Mouse (Mus musculus): ENCODE data around the gene Npas3. TPM values are rescaled to one million over a fixed set of nuclear protein-coding genes. Genes with fewer than 3 reads are reported as not detected.

Gene Npas3
- polyA plus RNA-seq, 1 experiment from 2014 or later, result 26.2 TPM

GRCm38 (mm10) chr12:53333251-53333650 is 84.8 kb downstream of the Npas3 start:
- Histone ChIP-seq H3K9ac (no peak overlapping the region), H3K27ac (no peak overlapping the region), H3K9me3 (replicated peaks) (no peaks in the 10 kb centered on the region), H3K4me1 (peaks cover 31% of the 10 kb centered on the region), H3K4me2 (replicated peaks) (no peak overlapping the region), H3K4me3 (no peak overlapping the region), H3K27me3 (no peaks in the 10 kb centered on the region), H3K36me3 (no peaks in the 10 kb centered on the region)
- ATAC-seq (ENCODE audit: low FRiP score), result no peak
- 86% methylated on average over 2 of the region's 2 CpGs for WGBS

GRCm38 (mm10) chr12:53338349-53338948 is 90.0 kb downstream of the Npas3 start:
- WGBS, result 16% methylated on average over 14 of the region's 14 CpGs
- peaks cover 13% of the 10 kb centered on the region for H3K4me1 ChIP-seq
- no peak overlapping the region; the same call in 1 of the 2 replicates for H3K27ac ChIP-seq
- no peaks in the 10 kb centered on the region for H3K27me3 ChIP-seq
- H3K9me3 ChIP-seq (replicated peaks), result no peaks in the 10 kb centered on the region
- H3K9ac ChIP-seq, result no peak overlapping the region
- no peak for ATAC-seq (ENCODE audit: low FRiP score)
- no peaks in the 10 kb centered on the region for H3K36me3 ChIP-seq
- no peak overlapping the region for H3K4me2 ChIP-seq (replicated peaks)
- H3K4me3 ChIP-seq, result no peak overlapping the region

GRCm38 (mm10) chr12:53342741-53343140 is 94.3 kb downstream of the Npas3 start:
- Histone ChIP-seq H3K4me2 (replicated peaks) (no peak overlapping the region), H3K27me3 (no peaks in the 10 kb centered on the region), H3K27ac (no peak overlapping the region), H3K4me1 (peaks cover 8% of the 10 kb centered on the region), H3K9me3 (replicated peaks) (no peaks in the 10 kb centered on the region), H3K9ac (no peak overlapping the region), H3K4me3 (no peak overlapping the region), H3K36me3 (0 out of 2 replicates have a peak, but pooled peaks cover 2% of the 10 kb centered on the region)
- 66% methylated on average over 9 of the region's 9 CpGs for WGBS
- ATAC-seq (ENCODE audit: low FRiP score), result no peak

- 60% methylated on average over 7 of the region's 7 CpGs for WGBS
- no peak overlapping the region for H3K4me2 ChIP-seq (replicated peaks)
- H3K27me3 ChIP-seq, result no peaks in the 10 kb centered on the region
- no peaks in the 10 kb centered on the region for H3K36me3 ChIP-seq
- 0 out of 2 replicates have a peak, but pooled peaks have one; percentile 60 for ATAC-seq (ENCODE audit: low FRiP score)
- H3K4me1 ChIP-seq, result peaks cover 15% of the 10 kb centered on the region; the same call in 1 of the 2 replicates
- peak overlapping the region; percentile 64; the same call in 1 of the 2 replicates for H3K27ac ChIP-seq
- no peak overlapping the region for H3K4me3 ChIP-seq
- no peaks in the 10 kb centered on the region for H3K9me3 ChIP-seq (replicated peaks)
- no peak overlapping the region for H3K9ac ChIP-seq
These were observed 103.4 kb downstream of the Npas3 start for GRCm38 (mm10) chr12:53351860-53352259.

- H3K36me3 ChIP-seq, result no peaks in the 10 kb centered on the region
- no peaks in the 10 kb centered on the region for H3K9me3 ChIP-seq (replicated peaks)
- no peak overlapping the region for H3K9ac ChIP-seq
- no peaks in the 10 kb centered on the region for H3K27me3 ChIP-seq
- no peak overlapping the region for H3K4me3 ChIP-seq
- H3K4me2 ChIP-seq (replicated peaks), result no peak overlapping the region
- ATAC-seq (ENCODE audit: low FRiP score), result no peak
- peaks cover 7% of the 10 kb centered on the region for H3K4me1 ChIP-seq
- H3K27ac ChIP-seq, result no peak overlapping the region
- 90% methylated on average over 5 of the region's 5 CpGs for WGBS
These were observed 117.3 kb downstream of the Npas3 start for GRCm38 (mm10) chr12:53365751-53366150.

- Histone ChIP-seq H3K4me3 (no peak overlapping the region), H3K4me1 (peaks cover 6% of the 10 kb centered on the region; the same call in 1 of the 2 replicates), H3K4me2 (replicated peaks) (no peak overlapping the region), H3K9me3 (replicated peaks) (no peaks in the 10 kb centered on the region), H3K9ac (no peak overlapping the region), H3K27ac (no peak overlapping the region), H3K36me3 (no peaks in the 10 kb centered on the region), H3K27me3 (no peaks in the 10 kb centered on the region)
- ATAC-seq (ENCODE audit: low FRiP score), result no peak
- WGBS, result 80% methylated on average over 8 of the region's 8 CpGs
These were observed 136.4 kb downstream of the Npas3 start for GRCm38 (mm10) chr12:53384851-53385250.

DNA sequence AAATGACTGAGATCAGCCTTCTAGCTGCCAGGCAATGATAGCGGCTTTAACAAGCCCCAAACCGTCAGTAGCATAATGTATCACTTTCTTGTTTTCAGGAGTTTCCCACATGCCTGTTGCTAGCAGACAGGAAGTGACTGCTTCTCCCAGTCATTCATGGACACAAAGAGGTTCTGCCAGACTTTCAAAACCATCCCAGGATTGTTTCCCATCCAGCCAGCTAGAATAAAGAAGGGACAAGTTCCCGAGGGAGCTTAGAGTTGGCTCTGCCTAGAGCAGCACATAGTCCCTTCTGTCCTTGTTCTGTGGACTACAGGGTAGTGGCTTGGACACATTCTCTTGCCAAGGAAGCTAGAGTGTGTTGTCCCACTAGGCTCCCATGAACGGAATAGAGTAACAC is 157.4 kb downstream of the Npas3 start:
- no peaks in the 10 kb centered on the region for H3K36me3 ChIP-seq
- H3K27me3 ChIP-seq, result no peaks in the 10 kb centered on the region
- no peak overlapping the region for H3K9ac ChIP-seq
- 47% methylated on average over 4 of the region's 4 CpGs for whole genome bisulfite sequencing
- H3K4me2 ChIP-seq (replicated peaks), result no peak overlapping the region
- H3K4me3 ChIP-seq, result no peak overlapping the region
- peaks cover 24% of the 10 kb centered on the region for H3K4me1 ChIP-seq
- H3K27ac ChIP-seq, result no peak overlapping the region
- no peaks in the 10 kb centered on the region for H3K9me3 ChIP-seq (replicated peaks)
- ATAC-seq (ENCODE audit: low FRiP score), result no peak

DNA sequence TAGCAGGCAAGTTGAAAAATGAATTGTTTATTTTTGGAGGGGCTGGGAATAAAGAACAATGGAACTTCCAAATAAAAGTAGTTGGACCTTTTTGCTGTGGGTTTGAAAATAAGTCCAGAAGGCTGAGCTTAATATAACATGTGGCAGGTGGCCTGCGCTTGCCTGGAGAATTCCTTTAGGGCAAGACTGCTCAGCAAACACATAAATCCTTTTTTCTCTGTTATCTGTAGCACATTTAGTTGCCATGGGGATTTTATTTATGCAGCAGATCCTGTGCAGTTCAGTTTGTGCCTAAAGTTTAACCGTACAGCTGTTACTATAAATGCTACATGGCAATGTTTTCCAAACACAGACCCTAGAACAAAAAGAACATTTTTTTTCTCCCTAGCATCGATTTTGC is 159.3 kb downstream of the Npas3 start:
- Histone ChIP-seq H3K27ac (no peak overlapping the region), H3K9me3 (replicated peaks) (no peaks in the 10 kb centered on the region), H3K27me3 (no peaks in the 10 kb centered on the region), H3K9ac (no peak overlapping the region), H3K4me1 (peaks cover 24% of the 10 kb centered on the region), H3K4me3 (no peak overlapping the region), H3K36me3 (no peaks in the 10 kb centered on the region), H3K4me2 (replicated peaks) (no peak overlapping the region)
- 57% methylated on average over 3 of the region's 3 CpGs for WGBS
- ATAC-seq (ENCODE audit: low FRiP score), result no peak

DNA sequence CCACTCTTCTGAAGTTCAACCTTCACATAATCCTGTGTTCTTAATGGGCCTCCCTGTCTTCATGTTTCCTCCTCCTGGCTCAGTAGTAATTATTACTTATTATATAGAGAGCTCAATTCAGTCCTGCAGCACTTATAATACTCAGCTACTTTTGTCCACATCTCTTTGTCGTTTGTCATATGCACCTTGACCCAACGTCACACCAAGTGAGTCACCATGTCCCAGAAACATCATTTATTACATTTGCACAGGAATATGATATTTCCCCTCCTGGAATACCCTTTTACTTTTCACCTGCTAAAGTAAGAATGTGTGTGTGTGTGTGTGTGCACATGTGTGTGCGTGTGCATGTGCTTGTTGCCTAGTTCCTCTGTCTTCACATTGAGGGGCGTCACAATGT is 161.2 kb downstream of the Npas3 start:
- H3K36me3 ChIP-seq, result no peaks in the 10 kb centered on the region
- no peak overlapping the region for H3K4me2 ChIP-seq (replicated peaks)
- no peaks in the 10 kb centered on the region for H3K27me3 ChIP-seq
- H3K4me3 ChIP-seq, result no peak overlapping the region
- H3K4me1 ChIP-seq, result peaks cover 24% of the 10 kb centered on the region
- no peak overlapping the region for H3K27ac ChIP-seq
- no peak for ATAC-seq (ENCODE audit: low FRiP score)
- H3K9ac ChIP-seq, result no peak overlapping the region
- H3K9me3 ChIP-seq (replicated peaks), result no peaks in the 10 kb centered on the region
- WGBS, result 89% methylated on average over 4 of the region's 4 CpGs

DNA sequence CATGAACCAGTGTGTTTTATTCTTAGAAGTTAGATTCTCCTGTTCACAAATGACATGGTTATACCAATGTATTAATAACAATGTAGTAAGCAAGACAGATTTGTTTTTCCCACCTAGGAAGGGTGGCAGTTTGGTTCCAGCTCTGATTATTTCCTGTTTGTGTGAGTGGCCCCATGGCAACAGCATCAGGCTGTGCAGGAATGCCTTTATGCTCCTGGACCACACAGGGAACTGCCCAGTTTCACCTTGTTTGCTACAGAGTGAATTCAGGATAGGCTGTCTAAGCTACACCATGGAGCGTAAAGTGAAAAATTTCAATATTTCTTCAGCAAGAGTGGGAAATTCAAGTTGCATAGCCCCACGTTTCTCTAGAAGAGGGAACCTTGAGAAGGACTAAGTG is 162.2 kb downstream of the Npas3 start:
- H3K27ac ChIP-seq, result no peak overlapping the region
- H3K9ac ChIP-seq, result no peak overlapping the region
- no peaks in the 10 kb centered on the region for H3K36me3 ChIP-seq
- H3K4me2 ChIP-seq (replicated peaks), result no peak overlapping the region
- no peak overlapping the region for H3K4me3 ChIP-seq
- H3K9me3 ChIP-seq (replicated peaks), result no peaks in the 10 kb centered on the region
- no peaks in the 10 kb centered on the region for H3K27me3 ChIP-seq
- 75% methylated on average over 2 of the region's 2 CpGs for WGBS
- no peak for ATAC-seq (ENCODE audit: low FRiP score)
- peaks cover 18% of the 10 kb centered on the region for H3K4me1 ChIP-seq

DNA sequence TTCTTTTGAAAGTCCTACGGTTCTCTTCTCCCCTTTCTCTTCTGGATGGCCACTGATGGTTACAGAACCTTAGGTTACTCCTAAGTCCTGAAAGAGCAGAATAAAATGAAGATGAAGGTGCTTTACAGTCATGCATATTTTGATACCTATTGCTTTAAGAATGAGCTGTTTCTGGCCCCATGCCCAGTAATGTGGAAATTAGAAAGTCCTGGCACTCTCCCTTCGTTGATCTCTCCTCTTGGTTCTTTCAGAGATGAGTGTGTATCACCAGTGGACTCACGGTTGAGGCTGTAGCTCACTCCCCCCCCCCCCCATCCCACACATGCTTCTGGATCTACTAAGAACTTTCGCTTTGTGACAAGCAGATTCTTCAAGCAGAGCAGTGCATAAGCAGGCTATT is 167.6 kb downstream of the Npas3 start:
- H3K4me1 ChIP-seq, result peaks cover 7% of the 10 kb centered on the region; the same call in 1 of the 2 replicates
- no peak overlapping the region for H3K4me2 ChIP-seq (replicated peaks)
- no peaks in the 10 kb centered on the region for H3K27me3 ChIP-seq
- ATAC-seq (ENCODE audit: low FRiP score), result no peak
- H3K9ac ChIP-seq, result no peak overlapping the region
- no peak overlapping the region for H3K4me3 ChIP-seq
- no peak overlapping the region for H3K27ac ChIP-seq
- H3K9me3 ChIP-seq (replicated peaks), result no peaks in the 10 kb centered on the region
- WGBS, result 75% methylated on average over 4 of the region's 4 CpGs
- H3K36me3 ChIP-seq, result no peaks in the 10 kb centered on the region

DNA sequence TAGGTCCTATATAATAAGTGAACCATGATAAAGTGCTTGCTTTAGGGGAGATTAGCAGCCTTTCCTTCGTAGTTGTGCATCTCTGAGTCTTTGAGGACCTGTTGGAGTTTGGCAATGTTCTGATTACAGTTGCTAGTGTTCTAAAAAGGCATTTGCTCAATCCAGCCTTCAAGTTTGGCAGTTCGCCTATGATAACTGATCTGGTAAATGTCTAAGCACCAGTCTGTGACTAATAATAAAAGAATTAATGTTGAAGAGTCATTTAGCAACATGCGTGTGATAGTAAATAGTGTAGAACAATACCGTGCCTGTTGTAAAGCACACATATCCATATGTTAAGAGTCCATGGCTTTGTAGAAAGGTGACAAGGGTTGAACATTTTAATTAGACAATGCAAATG is 173.2 kb downstream of the Npas3 start:
- 72% methylated on average over 4 of the region's 4 CpGs for WGBS
- no peak for ATAC-seq (ENCODE audit: low FRiP score)

GRCm38 (mm10) chr12:53423631-53424030 is 175.2 kb downstream of the Npas3 start:
- Histone ChIP-seq H3K27ac (no peak overlapping the region), H3K27me3 (no peaks in the 10 kb centered on the region), H3K4me1 (peaks cover 28% of the 10 kb centered on the region), H3K9ac (no peak overlapping the region), H3K4me3 (no peak overlapping the region), H3K9me3 (replicated peaks) (no peaks in the 10 kb centered on the region), H3K36me3 (no peaks in the 10 kb centered on the region), H3K4me2 (replicated peaks) (no peak overlapping the region)
- ATAC-seq (ENCODE audit: low FRiP score), result no peak
- WGBS, result 81% methylated on average over 2 of the region's 2 CpGs

More for the DNA sequence above, 173.2 kb downstream of the Npas3 start:
- Histone ChIP-seq H3K36me3 (no peaks in the 10 kb centered on the region), H3K4me2 (replicated peaks) (no peak overlapping the region), H3K9ac (no peak overlapping the region), H3K9me3 (replicated peaks) (no peaks in the 10 kb centered on the region), H3K27ac (no peak overlapping the region), H3K27me3 (no peaks in the 10 kb centered on the region), H3K4me1 (peaks cover 17% of the 10 kb centered on the region), H3K4me3 (no peak overlapping the region)

Measured in hindbrain, embryonic 12.5 days (tissue).